Mouse (Mus musculus): ENCODE measurements around the gene Pxn. TPM values are rescaled to one million over a fixed set of nuclear protein-coding genes. Genes with fewer than 3 reads are reported as not detected.

Pxn gene
- polyA plus RNA-seq, 1 experiment from 2014 or later = 25.2 TPM

DNA sequence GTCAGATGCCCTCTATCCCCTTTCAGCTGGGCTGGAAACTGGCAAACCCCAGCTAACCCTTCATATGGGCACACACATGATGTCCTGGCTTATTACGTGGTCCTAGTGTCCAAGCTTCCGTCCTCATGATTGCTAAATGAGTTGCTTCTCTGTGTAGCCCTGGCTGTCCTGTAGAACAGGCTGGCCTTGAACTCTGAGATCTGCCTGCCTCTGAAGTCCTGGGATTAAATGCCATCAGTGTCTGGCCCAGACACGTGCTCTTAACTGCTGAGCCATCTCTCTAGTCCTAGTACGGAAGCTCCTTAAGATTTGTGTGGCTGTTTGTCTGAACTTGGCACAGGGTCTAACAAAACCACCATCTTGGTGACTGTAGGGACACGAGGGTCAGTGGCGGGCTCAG lies 97.1 kb downstream of the Pxn start:
- H3K27ac ChIP-seq (ENCODE audit: low read depth) = no peak overlapping the region
- H3K4me1 ChIP-seq (ENCODE audit: insufficient read depth) = no peaks in the 10 kb centered on the region
- peaks cover 90% of the 10 kb centered on the region for H3K36me3 ChIP-seq (ENCODE audit: insufficient read depth)
- H3K9ac ChIP-seq = no peak overlapping the region
- H3K4me2 ChIP-seq = no peak overlapping the region
- ATAC-seq (ENCODE audit: insufficient read depth) (no peak), DNase-seq (no peak)
- no peak overlapping the region for H3K4me3 ChIP-seq (ENCODE audit: low read depth, low read length)
- no peaks in the 10 kb centered on the region for H3K9me3 ChIP-seq (ENCODE audit: low read depth, low read length)
- 90% methylated on average over 6 of the region's 6 CpGs for WGBS
- no peaks in the 10 kb centered on the region for H3K27me3 ChIP-seq (ENCODE audit: insufficient read depth, low read length)
- no peak for TF ChIP-seq CTCF (IDR thresholded peaks at IDR 0.05; ENCODE audit: low read depth)

Small RNAs within 50 kb of the gene (microRNA-seq; reads per million reads assigned to microRNA genes)
- not detected for gene Mir7029 (ENCODE audit: borderline number of aligned reads)

Other genes with a start within 250 kb of the Pxn start
- 92.5 and 97.2 TPM in 2 replicates for gene Rnf10, start 233.8 kb upstream of the Pxn start, polyA plus RNA-seq (2014; fragmentation: Nextera tagmentation; extraction: Ambion mirVana)
- gene Coq5, start 227.0 kb upstream of the Pxn start, polyA plus RNA-seq (2014; fragmentation: Nextera tagmentation; extraction: Ambion mirVana) = 39.2 and 40.7 TPM in 2 replicates
- gene Dynll1, start 205.7 kb upstream of the Pxn start, polyA plus RNA-seq (2014; fragmentation: Nextera tagmentation; extraction: Ambion mirVana) = 1,568 and 1,614 TPM in 2 replicates
- gene Srsf9, start 179.5 kb upstream of the Pxn start, polyA plus RNA-seq (2014; fragmentation: Nextera tagmentation; extraction: Ambion mirVana) = 286 and 291 TPM in 2 replicates
- gene Gatc, start 165.5 kb upstream of the Pxn start, polyA plus RNA-seq (2014; fragmentation: Nextera tagmentation; extraction: Ambion mirVana) = 35.0 and 37.5 TPM in 2 replicates
- gene Triap1, start 165.5 kb upstream of the Pxn start, polyA plus RNA-seq (2014; fragmentation: Nextera tagmentation; extraction: Ambion mirVana) = 61.9 and 62.6 TPM in 2 replicates
- gene Cox6a1, start 157.7 kb upstream of the Pxn start, polyA plus RNA-seq (2014; fragmentation: Nextera tagmentation; extraction: Ambion mirVana) = 842 and 846 TPM in 2 replicates
- 17.1 and 21.2 TPM in 2 replicates for gene Msi1, start 77.1 kb upstream of the Pxn start, polyA plus RNA-seq (2014; fragmentation: Nextera tagmentation; extraction: Ambion mirVana)
- 4.5 and 5.6 TPM in 2 replicates for gene Pla2g1b, start 40.4 kb upstream of the Pxn start, polyA plus RNA-seq (2014; fragmentation: Nextera tagmentation; extraction: Ambion mirVana)
- 22.8 and 23.9 TPM in 2 replicates for gene Sirt4, start 22.0 kb upstream of the Pxn start, polyA plus RNA-seq (2014; fragmentation: Nextera tagmentation; extraction: Ambion mirVana)
- 1,859 and 1,954 TPM in 2 replicates for gene Rplp0, start 52.8 kb downstream of the Pxn start, polyA plus RNA-seq (2014; fragmentation: Nextera tagmentation; extraction: Ambion mirVana)
- 52.9 and 58.8 TPM in 2 replicates for gene Gcn1l1, start 58.6 kb downstream of the Pxn start, polyA plus RNA-seq (2014; fragmentation: Nextera tagmentation; extraction: Ambion mirVana)
- 18.8 and 19.9 TPM in 2 replicates for gene Rab35, start 125.2 kb downstream of the Pxn start, polyA plus RNA-seq (2014; fragmentation: Nextera tagmentation; extraction: Ambion mirVana)
- 10.7 and 11.1 TPM in 2 replicates for gene Bicdl1, start 224.9 kb downstream of the Pxn start, polyA plus RNA-seq (2014; fragmentation: Nextera tagmentation; extraction: Ambion mirVana)